Mouse (Mus musculus): ENCODE measurements around the gene Fam149a.
A peak's percentile ranks its signal among the peaks of the same experiment; 100 is the strongest.

The Fam149a gene

GRCm38 (mm10) chr8:45381963-45382347 is at the start of gene Fam149a:
Fam149a (minus strand) TSS chr8:45382291.
- DNase-seq, result no peak

GRCm38 (mm10) chr8:45420151-45420550 is 38.1 kb upstream of the Fam149a start:
- DNase-seq, result no peak

GRCm38 (mm10) chr8:45414965-45415364 is 32.9 kb upstream of the Fam149a start:
- DNase-seq, result no peak

GRCm38 (mm10) chr8:45410882-45411281 is 28.8 kb upstream of the Fam149a start, which contains the start of gene Tlr3:
Tlr3 (minus strand) TSS chr8:45411080.
- no peak for DNase-seq

GRCm38 (mm10) chr8:45410146-45410880 is 28.2 kb upstream of the Fam149a start:
- DNase-seq, result peak; percentile 18 to 31

- DNase-seq, result no peak
These were observed 27.6 kb upstream of the Fam149a start for GRCm38 (mm10) chr8:45409702-45410101.

- peak; percentile 11 to 12 for DNase-seq
These were observed 1.2 kb upstream of the Fam149a start for GRCm38 (mm10) chr8:45383250-45383649.

GRCm38 (mm10) chr8:45381075-45381962 is 772 bp downstream of the Fam149a start:
- no peak for DNase-seq

GRCm38 (mm10) chr8:45380598-45380997 is 1.5 kb downstream of the Fam149a start:
- no peak for DNase-seq

GRCm38 (mm10) chr8:45374071-45374470 is 8.0 kb downstream of the Fam149a start:
- DNase-seq, result no peak

- no peak for DNase-seq
These were observed 14.9 kb downstream of the Fam149a start for GRCm38 (mm10) chr8:45367154-45367553.

GRCm38 (mm10) chr8:45363220-45363619 is 18.9 kb downstream of the Fam149a start:
- DNase-seq, result no peak

GRCm38 (mm10) chr8:45362323-45362722 is 19.8 kb downstream of the Fam149a start:
- DNase-seq, result peak in 1 of 2 experiments; percentile 20

- peak in 1 of 2 experiments; percentile 7 for DNase-seq
These were observed 22.9 kb downstream of the Fam149a start for GRCm38 (mm10) chr8:45359091-45359605.

- peak; percentile 53 to 59 for DNase-seq
These were observed 23.8 kb downstream of the Fam149a start for GRCm38 (mm10) chr8:45358132-45358918.

GRCm38 (mm10) chr8:45355809-45356208 is 26.3 kb downstream of the Fam149a start:
- DNase-seq, result no peak

- peak; percentile 70 to 74 for DNase-seq
These were observed 37.1 kb downstream of the Fam149a start for GRCm38 (mm10) chr8:45345031-45345430.

- DNase-seq, result no peak
These were observed 37.8 kb downstream of the Fam149a start for GRCm38 (mm10) chr8:45344298-45344697.

GRCm38 (mm10) chr8:45341630-45342628 is 40.2 kb downstream of the Fam149a start:
- no peak for DNase-seq

- no peak for DNase-seq
These were observed 48.6 kb downstream of the Fam149a start for GRCm38 (mm10) chr8:45333493-45333892.

GRCm38 (mm10) chr8:45332685-45333409 is 49.2 kb downstream of the Fam149a start, which contains the start of gene Cyp4v3:
Cyp4v3 (minus strand) TSS chr8:45333216.
- peak; percentile 16 to 17 for DNase-seq
